Mouse (Mus musculus) regulatory T cell (primary cell): ENCODE results near the gene Tenm2.

Experiments used
- in situ Hi-C: fragments of 300-600 bp; cut with MboI, MseI; formaldehyde crosslinking; loops from one replicate; pipeline ENCODE4 v1.15.1; 2025; ENCODE audit warnings: high pct_unique_total_duplicates

The Tenm2 gene

GRCm38 (mm10) chr11:36054323-36054722 is 1181.4 kb downstream of the Tenm2 start:
- in situ Hi-C loops, result no loop called here

- in situ Hi-C loops, result no loop called here
Measured at GRCm38 (mm10) chr11:36053457-36053856, 1182.3 kb downstream of the Tenm2 start.

GRCm38 (mm10) chr11:36052598-36052997 is 1183.2 kb downstream of the Tenm2 start:
- in situ Hi-C loops, result no loop called here

- in situ Hi-C loops, result no loop called here
Measured at GRCm38 (mm10) chr11:36052091-36052490, 1183.7 kb downstream of the Tenm2 start.

GRCm38 (mm10) chr11:36049547-36049946 is 1186.2 kb downstream of the Tenm2 start:
- in situ Hi-C loops, result no loop called here

GRCm38 (mm10) chr11:36045681-36046276 is 1190.0 kb downstream of the Tenm2 start:
- in situ Hi-C loops, result no loop called here

- in situ Hi-C loops, result no loop called here
Measured at GRCm38 (mm10) chr11:36041411-36041810, 1194.4 kb downstream of the Tenm2 start.

- in situ Hi-C loops, result no loop called here
Measured at GRCm38 (mm10) chr11:36040508-36041233, 1195.1 kb downstream of the Tenm2 start.

- in situ Hi-C loops, result no loop called here
Measured at GRCm38 (mm10) chr11:36039825-36040224, 1195.9 kb downstream of the Tenm2 start.

GRCm38 (mm10) chr11:36038386-36038785 is 1197.4 kb downstream of the Tenm2 start:
- in situ Hi-C loops, result no loop called here

- in situ Hi-C loops, result no loop called here
Measured at GRCm38 (mm10) chr11:36037311-36037710, 1198.5 kb downstream of the Tenm2 start.

- in situ Hi-C loops, result no loop called here
Measured at GRCm38 (mm10) chr11:36036061-36036695, 1199.6 kb downstream of the Tenm2 start.

- in situ Hi-C loops, result no loop called here
Measured at GRCm38 (mm10) chr11:36031751-36032150, 1204.0 kb downstream of the Tenm2 start.

- in situ Hi-C loops, result no loop called here
Measured at GRCm38 (mm10) chr11:36020009-36020408, 1215.8 kb downstream of the Tenm2 start.

GRCm38 (mm10) chr11:36013179-36013578 is 1222.6 kb downstream of the Tenm2 start:
- in situ Hi-C loops, result no loop called here

- in situ Hi-C loops, result loop anchor here (10.0 kb wide), 1 partner anchor 155 kb away; no protein-coding TSS in a partner anchor
Measured at GRCm38 (mm10) chr11:36009281-36010208, 1226.2 kb downstream of the Tenm2 start.

- in situ Hi-C loops, result loop anchor here (10.0 kb wide), 1 partner anchor 148 kb away; no protein-coding TSS in a partner anchor
Measured at GRCm38 (mm10) chr11:36002900-36003299, 1232.9 kb downstream of the Tenm2 start.

GRCm38 (mm10) chr11:36001282-36001970 is 1234.3 kb downstream of the Tenm2 start:
- in situ Hi-C loops, result loop anchor here (10.0 kb wide), 1 partner anchor 147 kb away; no protein-coding TSS in a partner anchor

GRCm38 (mm10) chr11:36000585-36001281 is 1235.0 kb downstream of the Tenm2 start:
- in situ Hi-C loops, result loop anchor here (10.0 kb wide), 1 partner anchor 146 kb away; no protein-coding TSS in a partner anchor

- in situ Hi-C loops, result loop anchor here (10.0 kb wide), 1 partner anchor 145 kb away; no protein-coding TSS in a partner anchor
Measured at GRCm38 (mm10) chr11:36000038-36000437, 1235.7 kb downstream of the Tenm2 start.
